Mouse (Mus musculus) CD4-positive, CD25-positive, alpha-beta regulatory T cell, adult 2 months (primary cell): ENCODE measurements around the gene Poldip3.
A peak's percentile ranks its signal among the peaks of the same experiment; 100 is the strongest.

Experiments
- DNase-seq: peaks from one replicate; pipeline ENCODE4 v3.0.0-alpha.2; 2012; ENCODE audit warnings: low read depth, low spot score

Poldip3 gene

GRCm38 (mm10) chr15:83165526-83166315 lies 16.5 kb upstream of the Poldip3 start:
- DNase-seq: no peak

GRCm38 (mm10) chr15:83164971-83165471 lies 15.8 kb upstream of the Poldip3 start:
- DNase-seq: no peak

GRCm38 (mm10) chr15:83162818-83163485 lies 13.8 kb upstream of the Poldip3 start:
- no peak for DNase-seq

- DNase-seq: no peak
These were observed 12.8 kb upstream of the Poldip3 start for GRCm38 (mm10) chr15:83162001-83162400.

GRCm38 (mm10) chr15:83161062-83161748 lies 12.0 kb upstream of the Poldip3 start:
- DNase-seq: no peak

GRCm38 (mm10) chr15:83160561-83160960 lies 11.4 kb upstream of the Poldip3 start:
- DNase-seq: no peak

- DNase-seq: no peak
These were observed 10.6 kb upstream of the Poldip3 start for GRCm38 (mm10) chr15:83159823-83160222.

GRCm38 (mm10) chr15:83158587-83159160 lies 9.5 kb upstream of the Poldip3 start:
- no peak for DNase-seq

GRCm38 (mm10) chr15:83157667-83158064 lies 8.5 kb upstream of the Poldip3 start:
- DNase-seq: no peak

- DNase-seq: peak; percentile 64
These were observed 7.9 kb upstream of the Poldip3 start for GRCm38 (mm10) chr15:83156929-83157666.

GRCm38 (mm10) chr15:83155672-83156419 lies 6.7 kb upstream of the Poldip3 start:
- DNase-seq: no peak

GRCm38 (mm10) chr15:83154309-83154708 lies 5.1 kb upstream of the Poldip3 start:
- DNase-seq: no peak

- DNase-seq: no peak
These were observed 1.5 kb upstream of the Poldip3 start for GRCm38 (mm10) chr15:83150694-83151093.

GRCm38 (mm10) chr15:83150073-83150442 lies 874 bp upstream of the Poldip3 start:
- no peak for DNase-seq

GRCm38 (mm10) chr15:83148801-83149195 lies 386 bp downstream of the Poldip3 start:
- DNase-seq: no peak

- DNase-seq: no peak
These were observed 789 bp downstream of the Poldip3 start for GRCm38 (mm10) chr15:83148395-83148794.

- no peak for DNase-seq
These were observed 3.6 kb downstream of the Poldip3 start for GRCm38 (mm10) chr15:83145541-83145940.

- DNase-seq: no peak
These were observed 6.3 kb downstream of the Poldip3 start for GRCm38 (mm10) chr15:83142861-83143260.

- DNase-seq: no peak
These were observed 13.5 kb downstream of the Poldip3 start for GRCm38 (mm10) chr15:83135654-83136053.

GRCm38 (mm10) chr15:83134671-83135070 lies 14.5 kb downstream of the Poldip3 start:
- no peak for DNase-seq
